Mouse (Mus musculus): ENCODE results near the gene Pts.

Gene Pts

GRCm38 (mm10) chr9:50530890-50531289, 2.4 kb upstream of the Pts start:
- DNase-seq = no peak

- no peak for DNase-seq
These were observed 664 bp downstream of the Pts start for GRCm38 (mm10) chr9:50527860-50528259.

GRCm38 (mm10) chr9:50525585-50525984, 2.9 kb downstream of the Pts start:
- no peak for DNase-seq

GRCm38 (mm10) chr9:50524936-50525335, 3.6 kb downstream of the Pts start:
- no peak for DNase-seq

- no peak for DNase-seq
These were observed 6.0 kb downstream of the Pts start for GRCm38 (mm10) chr9:50522574-50522973.

- DNase-seq = no peak
These were observed 7.0 kb downstream of the Pts start for GRCm38 (mm10) chr9:50521562-50521961.

GRCm38 (mm10) chr9:50520748-50521147, 7.8 kb downstream of the Pts start:
- DNase-seq = no peak

GRCm38 (mm10) chr9:50518781-50519180, 9.7 kb downstream of the Pts start:
- DNase-seq = no peak

GRCm38 (mm10) chr9:50515462-50515861, 13.1 kb downstream of the Pts start:
- DNase-seq = no peak

- DNase-seq = no peak
These were observed 21.0 kb downstream of the Pts start for GRCm38 (mm10) chr9:50507570-50507969.

- DNase-seq = no peak
These were observed 23.1 kb downstream of the Pts start for GRCm38 (mm10) chr9:50505405-50505804.

GRCm38 (mm10) chr9:50502949-50503348, 25.6 kb downstream of the Pts start:
- no peak for DNase-seq

GRCm38 (mm10) chr9:50500974-50501501, 27.5 kb downstream of the Pts start:
- DNase-seq = no peak

GRCm38 (mm10) chr9:50500467-50500973, 28.0 kb downstream of the Pts start:
- DNase-seq = no peak

- DNase-seq = no peak
These were observed 28.7 kb downstream of the Pts start for GRCm38 (mm10) chr9:50499781-50500180.

- DNase-seq = no peak
These were observed 29.7 kb downstream of the Pts start for GRCm38 (mm10) chr9:50498815-50499214.

- DNase-seq = no peak
These were observed 31.0 kb downstream of the Pts start for GRCm38 (mm10) chr9:50497536-50497935.

- DNase-seq = no peak
These were observed 31.4 kb downstream of the Pts start for GRCm38 (mm10) chr9:50497076-50497475.

GRCm38 (mm10) chr9:50496546-50496945, 32.0 kb downstream of the Pts start:
- DNase-seq = no peak

GRCm38 (mm10) chr9:50496151-50496505, 32.4 kb downstream of the Pts start:
- DNase-seq = no peak

GRCm38 (mm10) chr9:50495405-50496150, 32.9 kb downstream of the Pts start:
- DNase-seq = no peak

GRCm38 (mm10) chr9:50494311-50494710, 34.2 kb downstream of the Pts start, which contains the start of gene Plet1:
Plet1 (plus strand) TSS chr9:50494525.
- no peak for DNase-seq

- DNase-seq = no peak
These were observed 34.7 kb downstream of the Pts start for GRCm38 (mm10) chr9:50493777-50494176.

- DNase-seq = no peak
These were observed 36.9 kb downstream of the Pts start for GRCm38 (mm10) chr9:50491531-50492045.

Data from cerebellum, adult 11 months (tissue).